8 mouse cellular contexts compared by ENCODE assay signal in the genomic region with DNA sequence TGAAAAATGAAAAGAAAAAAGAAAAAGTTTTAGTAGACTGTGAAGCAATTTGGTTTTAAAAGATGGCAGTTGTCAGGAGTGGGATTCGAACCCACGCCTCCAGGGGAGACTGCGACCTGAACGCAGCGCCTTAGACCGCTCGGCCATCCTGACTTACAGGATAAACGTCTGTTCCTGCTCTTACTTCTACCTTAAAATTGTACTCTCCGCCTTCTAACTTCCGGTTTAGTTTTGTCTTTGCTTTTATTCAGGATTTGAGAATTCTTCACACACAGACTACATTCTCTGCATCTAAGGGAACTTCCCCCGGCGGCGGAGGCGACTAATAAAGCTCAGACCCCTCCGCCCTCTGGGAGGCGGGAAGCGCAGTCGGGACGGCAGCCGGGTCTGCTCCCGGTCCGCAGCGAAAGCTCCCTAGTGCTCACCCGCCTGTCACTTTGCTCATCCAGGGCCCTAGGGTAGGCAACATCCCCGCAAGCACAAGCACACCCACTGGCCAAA. TPM values are rescaled to one million over a fixed set of nuclear protein-coding genes. Genes with fewer than 3 reads are reported as not detected.
DNase-seq lines count a peak whose midpoint lies in the region; ATAC-seq and TF ChIP-seq lines count a peak whose summit lies in the region.

No protein-coding gene starts in this region.

- H3K9me3 ChIP-seq in hindbrain, embryonic 12.5 days (replicated peaks) = no peaks in the 10 kb centered on the region

- peak overlapping the region; percentile 66 for H3K9ac ChIP-seq in hindbrain, embryonic 12.5 days

- no peak for TF ChIP-seq CTCF in Patski (IDR thresholded peaks at IDR 0.05)

- in situ Hi-C loops in Patski (cut with MboI; ENCODE audit: low pct_unique_long_range_greater_than_20kb) = no loop called here

- H3K4me1 ChIP-seq in hindbrain, embryonic 12.5 days = no peaks in the 10 kb centered on the region

- no peaks in the 10 kb centered on the region for H3K27me3 ChIP-seq in Patski
- H3K27me3 ChIP-seq in hindbrain, embryonic 12.5 days = no peaks in the 10 kb centered on the region

- H3K4me2 ChIP-seq in hindbrain, embryonic 12.5 days (replicated peaks) = peak overlapping the region; percentile 54

- no peaks in the 10 kb centered on the region for H3K36me3 ChIP-seq in hindbrain, embryonic 12.5 days
- H3K36me3 ChIP-seq in macrophage (ENCODE audit: inconsistent target) = no peaks in the 10 kb centered on the region

- H3K27ac ChIP-seq in hindbrain, embryonic 12.5 days = peak overlapping the region; percentile 76
- H3K27ac ChIP-seq in macrophage = no peak overlapping the region; the same call in 1 of the 2 replicates

- CTCF ChIA-PET in Patski (lab: Charles Lee) = interaction anchor here (1.2 to 2.2 kb wide), 5 partner anchors 10 to 75 kb away, joined by 3 to 8 read pairs (median 4); no protein-coding TSS in a partner anchor

- WGBS in hindbrain, embryonic 12.5 days = 1% methylated on average over 25 of the region's 25 CpGs
- WGBS in macrophage (ENCODE audit: missing documents) = under 1% methylated on average over 25 of the region's 25 CpGs

- POLR2A ChIA-PET in Patski (lab: Charles Lee) = no interaction called here

- no peaks in the 10 kb centered on the region for H3K79me2 ChIP-seq in macrophage (ENCODE audit: inconsistent target)

- H3K4me3 ChIP-seq in hindbrain, embryonic 12.5 days = peak overlapping the region; percentile 63
- H3K4me3 ChIP-seq in macrophage (ENCODE audit: inconsistent target) = peak overlapping the region; percentile 61

- ATAC-seq in Patski = peak; percentile 78
- peak; percentile 87 for ATAC-seq in hindbrain, embryonic 12.5 days (ENCODE audit: low FRiP score)

- DNase-seq in Patski (ENCODE audit: low read depth, low spot score) = no peak
- peak; percentile 81 to 86 for DNase-seq in cerebellum, postnatal 10 days
- peak; percentile 40 to 78 for DNase-seq in frontal cortex, postnatal 14 days (ENCODE audit: low spot score in 2 of 2)
- DNase-seq in layer of hippocampus, postnatal 36 days = peak; percentile 77 to 85
- peak; percentile 85 to 90 for DNase-seq in right cerebral cortex, adult 2 months (ENCODE audit: low spot score in 2 of 2)
- DNase-seq in urinary bladder, postnatal 25 days (ENCODE audit: low spot score) = peak; percentile 62

RNA-seq across cellular contexts. Expression of a gene that starts 12.3 kb away (rescaled TPM):
- 0.06 TPM for polyA plus RNA-seq in Patski (2021)
- 0.12 TPM in 1 of 2 replicates, not detected in the other for polyA plus RNA-seq in hindbrain, embryonic 12.5 days (2016; fragmentation: Nextera tagmentation; extraction: Ambion mirVana)
- not detected for total RNA-seq in layer of hippocampus, postnatal 36 days (2021)
- total RNA-seq in macrophage (2018; cell fraction: chromatin; rRNA removed) = not detected
- not detected for total RNA-seq in macrophage (2018; cell fraction: cytosol; rRNA removed)
- total RNA-seq in macrophage (2018; cell fraction: nucleus; rRNA removed) = not detected
- polyA plus RNA-seq in macrophage (2018) = not detected in 3 replicates

RNA-seq across cellular contexts. Expression of a gene that starts 29.7 kb away (rescaled TPM):
- polyA plus RNA-seq in Patski (2021) (8.3 TPM), macrophage (2018) (3.5 to 4.4 TPM (median 3.7 TPM) in 3 replicates)
- polyA plus RNA-seq in hindbrain, embryonic 12.5 days (2016; fragmentation: Nextera tagmentation; extraction: Ambion mirVana) = 11.6 and 12.0 TPM in 2 replicates
- total RNA-seq in layer of hippocampus, postnatal 36 days (2021) = 1 to 10 TPM; 7.9 to 8.7 TPM
- total RNA-seq in macrophage (2018; cell fraction: chromatin; rRNA removed) = 1 to 10 TPM in 20 of 26 experiments, under 1 TPM in 6; 0.46 to 3.6 (median 1.9) TPM
- 1 to 10 TPM; 1.9 to 4.1 (median 3.4) TPM for total RNA-seq in macrophage (2018; cell fraction: cytosol; rRNA removed)
- 1 to 10 TPM in 24 of 26 experiments, under 1 TPM in 2; 0.59 to 4.0 (median 2.2) TPM for total RNA-seq in macrophage (2018; cell fraction: nucleus; rRNA removed)

RNA-seq across cellular contexts. Expression of a gene that starts 35.2 kb away (rescaled TPM):
- polyA plus RNA-seq in Patski (2021) = 0.23 TPM
- polyA plus RNA-seq in hindbrain, embryonic 12.5 days (2016; fragmentation: Nextera tagmentation; extraction: Ambion mirVana) = 0.34 and 0.43 TPM in 2 replicates
- under 1 TPM; 0.51 to 0.80 TPM for total RNA-seq in layer of hippocampus, postnatal 36 days (2021)
- total RNA-seq in macrophage (2018; cell fraction: chromatin; rRNA removed) = not detected
- total RNA-seq in macrophage (2018; cell fraction: cytosol; rRNA removed) = not detected
- total RNA-seq in macrophage (2018; cell fraction: nucleus; rRNA removed) = not detected
- polyA plus RNA-seq in macrophage (2018) = not detected in 3 replicates
